Mouse (Mus musculus): ENCODE data around the gene Cep135.

Gene Cep135

GRCm38 (mm10) chr5:76644234-76644633 lies 55.7 kb downstream of the Cep135 start:
- DNase-seq (ENCODE audit: low spot score in 2 of 2): no peak

GRCm38 (mm10) chr5:76645091-76645868 lies 56.8 kb downstream of the Cep135 start:
- no peak for DNase-seq (ENCODE audit: low spot score in 2 of 2)

DNA sequence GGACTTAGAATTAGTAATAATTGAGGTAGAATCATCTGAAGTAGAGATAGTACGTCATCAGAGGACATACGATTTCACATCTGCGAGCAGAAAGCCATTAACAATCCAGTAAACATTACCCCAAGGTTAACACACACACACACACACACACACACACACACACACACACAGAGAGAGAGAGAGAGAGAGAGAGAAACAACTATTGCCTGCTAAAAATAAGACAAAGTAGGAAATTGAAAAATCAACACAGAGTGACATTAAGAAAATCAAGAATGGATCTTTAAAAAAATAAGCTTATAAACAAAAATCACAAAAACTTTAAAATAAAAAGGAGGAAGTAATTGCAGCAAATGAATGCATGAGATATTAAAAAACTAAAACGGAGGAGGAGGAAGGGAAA lies 61.4 kb downstream of the Cep135 start:
- DNase-seq (ENCODE audit: low spot score in 2 of 2): no peak

GRCm38 (mm10) chr5:76651151-76651725 lies 62.7 kb downstream of the Cep135 start:
- no peak for DNase-seq (ENCODE audit: low spot score in 2 of 2)

- DNase-seq (ENCODE audit: low spot score in 2 of 2): no peak
Measured at GRCm38 (mm10) chr5:76656212-76656611, 67.7 kb downstream of the Cep135 start, which contains the start of gene C530008M17Rik. C530008M17Rik (plus strand) TSS chr5:76656512.

DNA sequence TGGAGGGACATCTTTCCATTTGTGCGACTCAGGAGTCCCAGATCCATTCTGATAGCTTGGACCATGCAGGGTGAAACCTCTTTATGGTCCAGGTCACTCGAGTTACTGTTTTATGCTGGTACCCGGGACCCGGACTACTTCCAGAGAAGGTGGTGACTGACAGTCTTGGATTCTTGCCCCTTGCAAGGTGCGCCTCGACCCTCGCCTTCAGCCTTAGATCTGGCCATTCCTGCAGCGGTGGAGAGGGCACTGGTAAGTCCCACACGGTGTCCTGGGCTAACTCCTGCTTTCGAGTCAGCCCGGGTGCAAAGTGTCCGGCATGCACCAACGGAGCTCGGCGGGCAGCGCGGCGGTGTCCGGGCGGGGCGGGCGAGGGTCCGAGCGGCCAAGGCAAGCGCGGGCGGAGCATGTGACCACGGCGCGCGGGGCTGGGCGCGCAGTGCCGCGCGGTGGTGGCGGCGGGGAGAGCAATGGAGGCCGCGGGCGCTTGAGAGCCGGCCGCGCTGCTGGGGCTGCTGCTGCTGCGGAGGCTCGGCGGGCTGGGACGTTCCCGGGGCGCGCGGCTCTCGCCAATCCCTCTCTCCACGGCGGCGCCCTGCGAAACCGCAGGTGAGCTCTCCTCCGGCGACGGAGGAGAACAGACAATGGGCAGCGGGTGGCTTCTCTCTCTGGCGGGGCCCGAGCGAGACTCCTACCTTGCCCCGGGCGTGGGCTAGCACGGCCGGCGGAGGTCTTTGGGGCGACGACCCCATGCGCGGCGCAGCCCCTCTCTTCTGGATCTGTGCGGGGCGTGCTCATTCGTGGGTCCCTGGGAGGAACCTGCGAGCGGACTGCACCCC lies 69.0 kb downstream of the Cep135 start:
- peak in 1 of 2 experiments; percentile 24 for DNase-seq (ENCODE audit: low spot score in 2 of 2)

- DNase-seq (ENCODE audit: low spot score in 2 of 2): peak in 1 of 2 experiments; percentile 5
Measured at GRCm38 (mm10) chr5:76658084-76658934, 69.8 kb downstream of the Cep135 start.

DNA sequence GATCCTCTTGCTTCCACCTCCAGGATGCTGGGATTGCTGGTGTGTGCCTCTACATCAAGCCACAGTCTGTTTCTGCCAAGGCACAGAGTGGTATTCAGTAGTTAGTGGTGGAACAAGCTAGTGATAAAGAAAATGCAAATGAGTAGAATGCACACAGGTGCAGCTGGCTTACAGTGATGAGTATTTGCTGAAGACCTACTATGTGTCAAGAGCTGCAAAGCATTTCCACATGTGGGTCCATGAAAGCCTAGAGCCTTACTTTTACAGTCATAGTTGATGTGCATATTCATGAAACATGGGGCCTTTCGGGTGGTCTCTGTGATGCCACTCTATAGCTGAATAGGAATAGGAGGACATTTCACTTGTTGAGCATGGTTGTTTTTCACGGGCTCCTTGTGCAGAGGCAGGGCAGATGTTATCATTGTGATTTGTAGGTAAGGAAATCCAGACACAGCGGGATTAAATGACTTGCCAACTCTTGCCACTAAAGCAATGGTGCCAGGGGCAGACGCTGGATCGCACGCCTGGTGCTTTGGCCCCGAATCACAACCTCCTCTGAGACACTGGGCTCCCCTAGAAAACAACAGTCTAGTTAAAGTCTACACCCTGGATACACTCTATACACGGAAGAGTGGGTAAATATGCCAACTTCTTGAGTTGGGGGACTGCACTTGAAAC lies 71.6 kb downstream of the Cep135 start:
- no peak for DNase-seq (ENCODE audit: low spot score in 2 of 2)

GRCm38 (mm10) chr5:76661310-76661709 lies 72.8 kb downstream of the Cep135 start:
- no peak for DNase-seq (ENCODE audit: low spot score in 2 of 2)

DNA sequence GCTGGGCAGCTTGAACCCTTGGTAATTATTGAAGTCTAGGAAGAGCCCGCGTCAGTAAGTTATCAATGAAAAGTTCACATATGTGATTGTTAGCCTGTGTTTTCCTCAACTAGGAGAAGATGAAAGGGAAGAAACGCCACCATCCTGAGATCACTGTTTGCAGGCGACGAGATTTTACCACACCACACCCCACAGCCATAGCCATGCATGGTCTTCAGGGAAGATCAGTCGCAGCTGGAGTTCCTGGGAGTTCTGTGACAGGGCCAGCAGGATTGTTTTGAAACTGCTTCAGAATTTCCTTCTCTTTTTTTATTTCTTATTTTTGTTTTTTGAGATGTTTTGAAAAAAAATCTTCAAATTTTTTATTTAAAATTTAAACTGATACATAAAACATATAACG lies 76.4 kb downstream of the Cep135 start:
- no peak for DNase-seq (ENCODE audit: low spot score in 2 of 2)

- no peak for DNase-seq (ENCODE audit: low spot score in 2 of 2)
Measured at GRCm38 (mm10) chr5:76665421-76665820, 76.9 kb downstream of the Cep135 start.

GRCm38 (mm10) chr5:76666026-76666756 lies 77.7 kb downstream of the Cep135 start:
- DNase-seq (ENCODE audit: low spot score in 2 of 2): no peak

DNA sequence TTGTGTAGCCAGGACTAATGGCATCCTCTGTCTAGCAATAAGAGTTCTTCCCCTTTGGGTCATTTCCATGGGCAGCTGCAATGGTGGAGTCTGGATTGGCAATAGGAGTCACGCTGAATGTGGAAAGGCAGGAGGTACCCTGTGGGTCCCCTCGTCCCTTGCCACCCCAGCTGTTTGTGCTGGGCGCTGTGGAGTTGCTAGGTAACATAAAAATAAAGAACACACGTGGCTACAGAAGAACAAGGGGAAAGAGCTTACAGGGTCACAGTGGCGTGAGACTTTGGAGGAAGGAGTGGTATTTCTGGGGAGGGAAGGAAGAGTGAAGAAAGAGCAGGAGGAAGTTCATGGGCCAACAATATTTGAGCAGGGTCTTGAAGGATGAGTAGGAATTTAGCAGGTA lies 79.6 kb downstream of the Cep135 start:
- DNase-seq (ENCODE audit: low spot score in 2 of 2): no peak

DNA sequence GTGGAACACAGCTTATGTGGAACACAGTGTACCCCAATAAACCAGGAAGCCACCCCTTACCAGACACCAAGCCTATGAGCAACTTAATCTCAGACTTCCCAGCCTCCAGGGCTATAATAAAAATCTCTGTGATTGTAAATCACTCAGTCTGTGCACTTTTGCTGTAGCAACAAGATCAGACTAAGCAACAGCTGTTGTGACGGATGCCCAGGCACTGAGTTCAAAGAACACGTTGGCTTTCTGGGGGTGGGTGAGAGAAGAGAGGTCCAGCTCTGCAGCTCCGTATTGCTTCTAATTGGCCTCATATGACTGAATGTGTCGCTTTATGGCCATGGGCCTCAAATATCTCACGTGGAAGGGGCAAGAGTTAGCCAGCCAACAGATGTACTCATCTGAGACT lies 80.0 kb downstream of the Cep135 start:
- DNase-seq (ENCODE audit: low spot score in 2 of 2): no peak

DNA sequence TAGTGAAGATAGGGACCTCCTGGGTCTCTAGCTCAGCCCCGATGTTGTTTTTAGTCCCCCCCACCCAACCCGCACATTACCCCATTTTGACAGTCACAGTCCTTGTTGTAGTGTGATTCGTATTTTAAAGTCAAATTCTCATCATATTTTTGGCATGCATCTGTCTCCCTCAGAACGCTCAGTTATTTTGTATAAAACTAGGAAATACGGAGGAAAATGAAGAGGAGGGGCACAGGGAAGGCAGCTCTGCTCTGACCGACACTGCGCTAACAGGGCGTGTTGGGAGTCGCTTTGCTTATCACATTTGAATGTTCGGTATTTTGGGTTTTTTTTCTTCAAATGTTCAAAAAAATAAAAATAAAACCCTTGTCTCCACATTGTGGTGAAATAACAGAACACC lies 81.7 kb downstream of the Cep135 start:
- no peak for DNase-seq (ENCODE audit: low spot score in 2 of 2)

GRCm38 (mm10) chr5:76674022-76674653 lies 85.6 kb downstream of the Cep135 start:
- DNase-seq (ENCODE audit: low spot score in 2 of 2): no peak

DNA sequence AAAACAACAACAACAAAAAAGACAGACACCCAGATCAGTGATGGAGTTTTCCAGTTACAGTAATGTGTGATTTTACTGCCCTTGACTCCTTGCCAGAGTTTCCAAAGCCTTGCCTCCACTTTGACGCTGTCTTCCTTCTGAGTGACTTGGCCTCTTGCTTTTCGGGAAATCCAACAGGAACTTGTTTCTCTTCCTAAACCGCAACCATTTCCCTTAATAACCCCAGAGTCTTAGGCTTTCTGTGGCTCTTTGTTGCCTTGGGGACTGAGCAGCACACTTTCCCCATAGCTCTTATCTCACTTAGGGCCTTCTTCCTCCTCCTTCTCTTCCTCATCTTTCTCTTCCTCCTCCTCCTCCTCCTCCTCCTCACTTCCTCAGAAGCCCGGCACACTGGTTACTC lies 86.9 kb downstream of the Cep135 start:
- no peak for DNase-seq (ENCODE audit: low spot score in 2 of 2)

DNA sequence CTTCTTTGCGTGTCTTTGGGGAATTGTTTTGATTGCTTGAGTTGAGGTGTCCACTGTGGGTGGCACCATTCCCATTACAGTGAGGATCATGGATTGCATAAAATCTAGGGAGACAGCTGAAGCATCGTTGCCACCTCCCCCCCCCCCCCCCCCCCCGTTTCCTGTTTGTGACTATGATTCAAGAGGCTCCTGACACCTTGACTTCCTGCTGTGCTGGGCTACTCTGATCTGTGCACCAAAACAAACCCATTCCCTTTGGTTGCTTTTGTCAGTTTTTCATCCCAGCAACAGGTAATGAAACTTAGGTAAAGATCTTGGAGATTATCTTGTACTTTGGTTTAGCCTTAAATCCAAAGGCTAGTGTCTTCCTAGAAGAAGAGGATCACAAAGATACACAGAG lies 92.5 kb downstream of the Cep135 start:
- no peak for DNase-seq (ENCODE audit: low spot score in 2 of 2)

GRCm38 (mm10) chr5:76681895-76682656 lies 93.6 kb downstream of the Cep135 start:
- DNase-seq (ENCODE audit: low spot score in 2 of 2): no peak
